Mouse (Mus musculus) intestine, embryonic 15.5 days (tissue): ENCODE measurements around the gene Zswim1. TPM values are rescaled to one million over a fixed set of nuclear protein-coding genes. Genes with fewer than 3 reads are reported as not detected.
"Not testable (repeated sequence)": the region's sequence is repeated elsewhere in the genome, so short reads cannot be mapped to it uniquely, and the experiment has no call there.

Experiments
- ATAC-seq: fragments of 200-750 bp; cut with Nextera tagmentation; 2 replicates; pipeline ENCODE4 v1.8.0; 2017; ENCODE audit warnings: moderate TSS enrichment, moderate library complexity
- H3K27ac ChIP-seq: fragments of 300-500 bp; sonication (generic); 2 replicates; pipeline ENCODE4 v1.5.1; 2015; ENCODE audit warnings: mild to moderate bottlenecking, inconsistent platforms
- H3K27me3 ChIP-seq: fragments of 300-500 bp; sonication (generic); replicated peaks from 2 replicates; pipeline ENCODE4 v1.6.1; 2015; ENCODE audit warnings: inconsistent platforms
- H3K36me3 ChIP-seq: fragments of 300-500 bp; sonication (generic); 2 replicates; pipeline ENCODE4 v1.6.1; 2015; ENCODE audit warnings: inconsistent platforms
- H3K4me1 ChIP-seq: fragments of 300-500 bp; sonication (generic); replicated peaks from 2 replicates; pipeline ENCODE4 v1.6.1; 2015; ENCODE audit warnings: inconsistent platforms
- H3K4me2 ChIP-seq: fragments of 300-500 bp; sonication (generic); replicated peaks from 2 replicates; pipeline ENCODE4 v1.6.1; 2015; ENCODE audit warnings: mild to moderate bottlenecking, inconsistent platforms
- H3K4me3 ChIP-seq: fragments of 300-500 bp; sonication (generic); replicated peaks from 2 replicates; pipeline ENCODE4 v1.5.1; 2015; ENCODE audit warnings: inconsistent platforms
- H3K9ac ChIP-seq: fragments of 300-500 bp; sonication (generic); 2 replicates; pipeline ENCODE4 v1.6.1; 2015; ENCODE audit warnings: inconsistent platforms
- H3K9me3 ChIP-seq: fragments of 300-500 bp; sonication (generic); 2 replicates; pipeline ENCODE4 v1.6.1; 2016; ENCODE audit warnings: inconsistent platforms
- whole genome bisulfite sequencing: fragments of 180-500 bp; shearing (Covaris S2); methylation state at CpG from one replicate; pipeline ENCODE4 v1.1.7; 2015; 5-methylcytosine and 5-hydroxymethylcytosine counted together
- polyA plus RNA-seq: library from polyadenylated mRNA; unstranded; fragments of >200 nt; fragmentation: Nextera tagmentation; extraction: Ambion mirVana; gene quantifications from 2 replicates; pipeline ENCODE4 v1.2.1, GENCODE M21; 2015

The Zswim1 gene
- polyA plus RNA-seq, 1 experiment from 2014 or later: 13.5 TPM

DNA sequence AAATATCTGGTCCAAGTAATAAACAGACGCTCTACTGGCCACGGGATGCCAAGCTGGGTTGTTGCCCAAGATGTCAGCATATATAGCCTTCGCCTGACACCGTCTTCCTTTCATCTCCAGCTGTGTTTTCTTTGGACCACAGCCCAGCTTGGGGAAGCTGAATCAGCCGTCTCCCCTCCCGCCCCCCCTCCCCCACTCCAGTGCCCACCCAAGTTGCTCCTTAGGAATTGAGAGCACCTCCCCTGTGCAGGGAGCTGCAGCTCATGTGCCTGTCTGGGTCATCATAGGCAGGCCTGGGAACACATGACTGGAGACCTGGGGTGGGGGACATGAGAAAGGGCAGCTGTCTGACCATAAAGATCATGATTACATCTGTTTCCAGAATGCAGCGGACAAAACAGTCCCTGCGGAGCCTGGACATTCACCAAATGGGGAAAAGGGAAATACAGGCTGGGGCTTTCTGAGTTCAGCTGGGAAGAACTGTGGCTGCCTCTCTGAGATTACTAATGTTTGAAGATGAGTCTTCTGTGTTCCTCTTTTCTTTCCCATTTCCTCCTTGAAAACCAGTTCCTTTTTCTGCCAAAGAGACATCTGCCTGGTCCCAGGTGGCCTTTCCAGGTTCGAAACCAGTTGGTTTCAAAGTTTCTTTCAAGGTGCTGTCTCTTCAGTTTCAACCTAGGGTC lies 39.8 kb downstream of the Zswim1 start:
- Histone ChIP-seq H3K4me1 (peaks cover 40% of the 10 kb centered on the region), H3K9me3 (no peaks in the 10 kb centered on the region), H3K4me3 (no peak overlapping the region), H3K27me3 (peaks cover 14% of the 10 kb centered on the region), H3K36me3 (no peaks in the 10 kb centered on the region), H3K9ac (no peak overlapping the region), H3K4me2 (0 out of 2 replicates have a peak overlapping the region, but pooled peaks have one; percentile 4), H3K27ac (peak overlapping the region; percentile 83)
- WGBS: 28% methylated on average over 9 of the region's 9 CpGs
- peak; percentile 57 for ATAC-seq

DNA sequence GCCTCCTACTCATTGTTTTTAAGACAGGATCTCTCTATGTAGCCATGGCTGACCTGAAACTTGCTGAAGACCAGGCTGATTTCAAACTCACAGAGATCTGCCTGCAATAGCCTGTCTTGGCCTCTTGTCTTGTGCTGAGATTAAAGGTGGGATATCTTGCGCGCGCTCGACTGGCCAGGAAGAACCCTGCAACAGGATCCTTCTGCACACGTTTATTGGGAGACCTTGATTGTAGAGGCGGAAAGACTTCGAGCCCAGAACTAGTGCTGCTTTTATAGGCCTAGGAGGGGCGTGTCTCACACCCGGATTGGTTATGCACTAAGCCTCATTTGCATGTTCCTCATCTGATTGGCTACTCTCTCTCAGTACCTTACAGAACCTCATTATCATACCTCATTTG lies 40.9 kb downstream of the Zswim1 start:
- WGBS: 95% methylated on average over 9 of the region's 9 CpGs
- H3K4me3 ChIP-seq: not testable (repeated sequence)

DNA sequence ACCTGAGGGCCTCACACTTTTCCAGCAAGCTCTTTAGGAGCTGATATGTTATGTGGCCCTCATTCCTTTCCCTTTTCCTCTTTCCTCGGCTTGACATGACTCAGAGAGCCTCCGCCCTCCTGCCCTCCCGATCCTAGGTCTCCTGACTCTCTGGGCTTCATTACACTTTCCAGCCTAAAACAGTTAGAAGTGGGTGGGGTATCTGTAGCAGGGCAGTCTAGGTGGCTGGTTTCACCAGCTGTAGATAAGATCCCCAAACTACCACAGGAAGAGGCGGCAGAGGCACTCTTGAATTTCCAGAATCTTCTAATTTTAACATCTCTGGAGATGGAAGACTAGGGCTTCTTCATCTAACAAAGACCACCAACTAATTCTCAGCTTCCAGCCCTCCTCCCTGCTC lies 42.1 kb downstream of the Zswim1 start:
- peaks cover 27% of the 10 kb centered on the region for H3K4me1 ChIP-seq
- 64% methylated on average over 4 of the region's 4 CpGs for WGBS
- no peak overlapping the region for H3K9ac ChIP-seq
- no peaks in the 10 kb centered on the region for H3K9me3 ChIP-seq
- no peak for ATAC-seq
- no peak overlapping the region for H3K4me3 ChIP-seq
- no peaks in the 10 kb centered on the region for H3K36me3 ChIP-seq
- H3K4me2 ChIP-seq: no peak overlapping the region
- no peak overlapping the region for H3K27ac ChIP-seq
- H3K27me3 ChIP-seq: no peaks in the 10 kb centered on the region

More for the DNA sequence above, 40.9 kb downstream of the Zswim1 start:
- peaks cover 32% of the 10 kb centered on the region for H3K4me1 ChIP-seq
- H3K4me2 ChIP-seq, H3K36me3 ChIP-seq, H3K27me3 ChIP-seq, H3K9ac ChIP-seq, ATAC-seq, H3K9me3 ChIP-seq: not testable (repeated sequence)
- 0 out of 2 replicates have a peak overlapping the region, but pooled peaks have one; percentile 83 for H3K27ac ChIP-seq

DNA sequence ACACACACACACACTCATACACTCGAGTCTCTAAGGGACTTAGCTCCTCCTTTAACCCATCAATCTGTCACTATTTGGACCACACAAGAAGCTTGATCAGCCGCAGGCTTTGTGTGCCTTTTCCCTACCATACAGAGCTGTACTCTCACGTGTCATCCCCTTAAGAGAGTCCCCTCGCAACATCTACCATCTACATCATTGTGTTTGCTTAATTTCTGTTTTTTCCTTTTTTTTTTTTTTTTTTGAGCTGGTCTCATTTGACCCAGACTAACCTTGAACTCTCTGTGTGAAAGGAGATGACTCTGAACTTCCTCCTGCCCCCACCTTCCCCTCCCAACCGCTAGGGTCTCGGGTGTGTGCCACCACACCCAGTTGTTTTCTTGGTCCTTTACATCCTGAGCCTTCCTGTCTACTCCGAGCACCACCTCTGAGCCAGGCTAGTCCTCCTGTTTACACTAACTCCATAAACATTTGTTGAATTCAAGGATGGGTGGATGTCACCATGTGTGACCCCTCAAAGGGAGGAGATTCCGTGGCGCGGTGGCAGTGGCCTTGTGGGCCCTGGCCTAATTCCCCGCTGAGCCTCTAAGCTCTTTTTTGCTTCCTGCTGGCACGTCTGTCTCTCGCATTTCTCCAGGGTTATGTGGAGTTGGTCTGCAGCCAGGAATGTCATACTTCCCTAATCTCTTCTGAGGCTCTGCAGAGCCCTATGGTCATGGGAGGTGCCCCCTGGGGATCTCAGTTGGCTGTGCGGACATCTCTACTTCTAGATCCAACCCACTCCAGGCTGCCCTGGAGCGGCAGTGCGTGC lies 44.5 kb downstream of the Zswim1 start:
- H3K9ac ChIP-seq: no peak overlapping the region
- H3K4me1 ChIP-seq: peaks cover 15% of the 10 kb centered on the region
- peak overlapping the region; percentile 65 for H3K27ac ChIP-seq
- H3K27me3 ChIP-seq: no peaks in the 10 kb centered on the region
- no peak overlapping the region for H3K4me3 ChIP-seq
- ATAC-seq: peak; percentile 23; the same call in 1 of the 2 replicates
- H3K9me3 ChIP-seq: no peaks in the 10 kb centered on the region
- 28% methylated on average over 16 of the region's 16 CpGs for WGBS
- H3K36me3 ChIP-seq: no peaks in the 10 kb centered on the region
- H3K4me2 ChIP-seq: no peak overlapping the region

DNA sequence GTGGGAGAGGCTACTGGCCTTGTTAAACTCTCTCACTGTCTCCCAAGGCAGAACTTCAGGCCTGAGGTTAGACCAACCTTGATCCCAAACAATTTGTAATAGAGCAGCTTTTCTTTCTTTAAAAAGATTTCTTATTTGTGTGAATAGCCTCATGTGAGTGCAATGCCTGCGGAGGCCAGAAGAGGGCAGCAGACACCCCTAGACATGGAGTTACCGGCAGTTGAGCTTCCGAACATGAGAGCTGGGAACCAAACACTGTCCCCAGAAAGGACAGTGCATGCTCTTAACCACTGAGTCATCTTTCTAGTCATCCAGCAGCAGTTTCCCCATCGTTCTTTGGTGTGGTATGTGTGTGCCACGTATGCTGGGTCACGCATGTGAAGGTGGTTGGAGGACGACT lies 45.1 kb downstream of the Zswim1 start:
- no peak for ATAC-seq
- Histone ChIP-seq H3K4me3 (no peak overlapping the region), H3K9me3 (no peaks in the 10 kb centered on the region), H3K4me1 (peaks cover 14% of the 10 kb centered on the region), H3K9ac (no peak overlapping the region), H3K27me3 (no peaks in the 10 kb centered on the region), H3K36me3 (no peaks in the 10 kb centered on the region), H3K27ac (peak overlapping the region; percentile 65), H3K4me2 (no peak overlapping the region)
- 92% methylated on average over 7 of the region's 7 CpGs for WGBS

DNA sequence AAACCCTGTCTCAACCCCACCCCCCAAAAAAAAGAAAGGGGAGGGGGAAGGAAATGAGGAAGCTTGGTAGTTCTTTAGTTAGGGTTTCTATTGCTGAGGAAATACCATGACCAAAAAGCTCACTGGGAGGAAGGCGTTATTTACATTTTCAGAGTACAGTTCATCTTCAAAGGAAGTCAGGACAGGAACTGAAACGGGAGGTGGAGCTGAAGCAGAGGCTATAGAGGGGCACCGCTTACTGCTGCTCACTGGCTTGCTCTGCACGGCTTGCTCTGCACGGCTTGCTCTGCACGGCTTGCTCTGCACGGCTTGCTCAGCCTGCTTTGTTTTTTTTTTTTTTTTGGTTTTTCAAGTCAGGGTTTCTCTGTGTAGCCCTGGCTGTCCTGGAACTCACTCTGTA lies 46.0 kb downstream of the Zswim1 start:
- Histone ChIP-seq H3K9ac (no peak overlapping the region), H3K4me3 (no peak overlapping the region), H3K4me1 (peaks cover 9% of the 10 kb centered on the region), H3K9me3 (no peaks in the 10 kb centered on the region), H3K27me3 (no peaks in the 10 kb centered on the region), H3K36me3 (no peaks in the 10 kb centered on the region), H3K4me2 (no peak overlapping the region), H3K27ac (no peak overlapping the region)
- ATAC-seq: no peak
- WGBS: 49% methylated on average over 7 of the region's 7 CpGs

DNA sequence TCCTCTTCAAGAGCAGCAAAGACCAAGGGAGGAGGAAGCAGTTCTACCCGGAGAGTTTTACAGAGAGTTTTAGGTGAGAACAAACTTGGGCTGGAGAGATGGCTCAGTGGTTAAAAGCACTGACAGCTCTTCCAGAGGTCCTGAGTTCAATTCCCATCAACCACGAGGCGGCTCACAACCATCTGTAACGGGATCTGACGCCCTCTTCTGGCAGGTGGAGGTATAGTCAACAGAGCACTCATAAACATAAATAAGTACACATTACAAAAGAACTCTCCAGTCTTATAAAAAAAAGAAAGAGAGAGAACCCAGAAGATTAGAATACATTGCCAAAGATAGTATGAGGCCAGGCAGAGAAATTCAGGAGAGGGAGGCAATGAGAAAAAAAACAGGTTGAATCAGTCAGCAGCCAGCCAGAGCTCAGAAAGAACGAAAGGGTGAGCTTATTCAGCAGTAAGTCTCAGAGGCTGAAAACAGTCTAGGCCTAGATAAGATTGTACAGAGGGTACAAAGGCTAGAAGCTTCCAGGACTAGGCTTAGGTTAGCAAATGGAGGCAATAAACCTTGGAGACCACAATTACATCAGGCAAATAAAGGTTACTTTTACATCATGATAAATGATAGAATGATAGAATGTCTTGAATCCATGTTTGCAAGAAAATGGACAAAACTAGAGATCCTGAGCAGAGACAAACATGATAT lies 49.3 kb downstream of the Zswim1 start:
- peaks cover 19% of the 10 kb centered on the region for H3K4me1 ChIP-seq
- no peak overlapping the region for H3K9ac ChIP-seq
- 0 out of 2 replicates have a peak overlapping the region, but pooled peaks have one; percentile 48 for H3K27ac ChIP-seq
- 58% methylated on average over 6 of the region's 6 CpGs for WGBS
- peak; percentile 58 for ATAC-seq
- H3K9me3 ChIP-seq: no peaks in the 10 kb centered on the region
- H3K27me3 ChIP-seq: no peaks in the 10 kb centered on the region
- H3K36me3 ChIP-seq: no peaks in the 10 kb centered on the region
- H3K4me3 ChIP-seq: no peak overlapping the region
- no peak overlapping the region for H3K4me2 ChIP-seq

DNA sequence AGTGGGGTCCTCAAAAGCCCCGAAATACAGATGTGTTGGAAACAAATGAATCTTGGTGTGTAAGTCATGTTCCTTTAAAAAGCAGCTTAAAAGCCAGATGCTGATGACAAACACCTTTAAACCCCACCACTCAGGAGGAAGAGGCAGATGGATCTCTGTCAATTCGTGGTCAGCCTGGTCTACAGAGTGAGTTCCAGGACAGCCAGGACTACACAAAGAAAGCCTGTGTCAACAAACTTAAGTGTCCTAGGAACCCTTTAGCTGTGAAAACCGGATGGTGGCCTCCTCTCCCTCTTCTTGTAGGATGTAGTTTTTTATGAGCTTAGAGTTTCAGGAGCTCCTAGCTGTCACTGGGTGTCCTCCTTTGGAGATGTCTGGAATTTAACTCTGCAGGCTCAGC lies 51.1 kb downstream of the Zswim1 start:
- 48% methylated on average over 3 of the region's 3 CpGs for WGBS
- no peaks in the 10 kb centered on the region for H3K27me3 ChIP-seq

DNA sequence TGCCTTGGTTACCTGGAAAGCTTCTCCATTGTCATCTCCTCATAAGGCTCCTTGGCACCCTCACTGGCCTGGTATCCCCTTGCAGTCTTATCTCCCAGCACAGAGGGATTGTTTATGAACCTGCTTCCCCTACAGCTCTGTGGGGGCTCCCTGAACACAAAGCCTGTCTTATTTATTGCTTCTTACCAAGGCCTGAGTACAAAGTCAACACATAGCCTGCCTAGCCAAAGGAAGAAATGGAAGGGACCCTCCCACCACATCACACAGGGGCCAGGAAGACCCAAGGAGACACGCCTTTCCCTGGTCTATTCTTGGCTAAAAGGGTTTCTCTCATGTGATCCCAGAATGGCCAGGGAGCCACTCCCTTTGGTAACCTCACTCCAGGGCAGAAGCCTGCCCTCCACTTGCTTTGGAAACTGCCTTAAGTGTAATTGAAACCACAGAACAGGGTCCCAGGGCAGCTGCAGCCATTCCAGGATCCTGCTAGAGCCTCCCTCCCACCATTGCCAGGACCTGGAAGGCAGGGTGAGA lies 51.8 kb downstream of the Zswim1 start:
- ATAC-seq: peak; percentile 17; the same call in 1 of the 2 replicates
- no peak overlapping the region for H3K9ac ChIP-seq

More for the DNA sequence above, 51.1 kb downstream of the Zswim1 start:
- Histone ChIP-seq H3K9ac (no peak overlapping the region), H3K9me3 (no peaks in the 10 kb centered on the region), H3K36me3 (no peaks in the 10 kb centered on the region), H3K4me2 (no peak overlapping the region; the same call in 1 of the 2 replicates), H3K27ac (0 out of 2 replicates have a peak overlapping the region, but pooled peaks have one; percentile 13), H3K4me3 (no peak overlapping the region), H3K4me1 (peaks cover 17% of the 10 kb centered on the region)
- ATAC-seq: no peak

DNA sequence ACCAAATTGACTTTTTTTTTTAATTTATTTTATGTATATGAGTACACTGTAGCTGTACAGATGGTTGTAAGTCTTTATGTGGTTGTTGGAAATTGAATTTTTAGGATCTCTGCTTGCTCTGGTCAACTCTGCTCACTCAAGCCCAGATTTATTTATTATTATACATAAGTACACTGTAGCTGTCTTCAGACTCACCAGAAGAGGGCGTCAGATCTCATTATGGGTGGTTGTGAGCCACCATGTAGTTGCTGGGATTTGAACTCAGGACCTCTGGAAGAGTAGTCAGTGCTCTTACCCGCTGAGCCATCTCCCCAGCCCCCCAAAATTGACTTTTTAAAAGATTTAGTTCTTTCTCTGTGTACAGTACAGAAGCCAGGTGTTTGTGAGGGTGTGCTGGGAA lies 53.2 kb downstream of the Zswim1 start:
- not testable (repeated sequence) for H3K9me3 ChIP-seq, ATAC-seq, H3K4me2 ChIP-seq, H3K27ac ChIP-seq, H3K27me3 ChIP-seq, H3K4me3 ChIP-seq, H3K36me3 ChIP-seq, H3K9ac ChIP-seq
- peaks cover 20% of the 10 kb centered on the region for H3K4me1 ChIP-seq
- 42% methylated on average over 2 of the region's 2 CpGs for WGBS

More for the DNA sequence above, 51.8 kb downstream of the Zswim1 start:
- WGBS: 17% methylated on average over 1 of the region's 1 CpGs
- Histone ChIP-seq H3K27me3 (no peaks in the 10 kb centered on the region), H3K4me2 (no peak overlapping the region; the same call in 1 of the 2 replicates), H3K9me3 (no peaks in the 10 kb centered on the region), H3K27ac (peak overlapping the region; percentile 79), H3K36me3 (no peaks in the 10 kb centered on the region), H3K4me1 (peaks cover 17% of the 10 kb centered on the region), H3K4me3 (no peak overlapping the region)
